Mouse (Mus musculus): ENCODE data around the gene Tardbp. TPM values are rescaled to one million over a fixed set of nuclear protein-coding genes. Genes with fewer than 3 reads are reported as not detected.

Tardbp gene
- polyA plus RNA-seq, 1 experiment from 2014 or later: 76.7 TPM

DNA sequence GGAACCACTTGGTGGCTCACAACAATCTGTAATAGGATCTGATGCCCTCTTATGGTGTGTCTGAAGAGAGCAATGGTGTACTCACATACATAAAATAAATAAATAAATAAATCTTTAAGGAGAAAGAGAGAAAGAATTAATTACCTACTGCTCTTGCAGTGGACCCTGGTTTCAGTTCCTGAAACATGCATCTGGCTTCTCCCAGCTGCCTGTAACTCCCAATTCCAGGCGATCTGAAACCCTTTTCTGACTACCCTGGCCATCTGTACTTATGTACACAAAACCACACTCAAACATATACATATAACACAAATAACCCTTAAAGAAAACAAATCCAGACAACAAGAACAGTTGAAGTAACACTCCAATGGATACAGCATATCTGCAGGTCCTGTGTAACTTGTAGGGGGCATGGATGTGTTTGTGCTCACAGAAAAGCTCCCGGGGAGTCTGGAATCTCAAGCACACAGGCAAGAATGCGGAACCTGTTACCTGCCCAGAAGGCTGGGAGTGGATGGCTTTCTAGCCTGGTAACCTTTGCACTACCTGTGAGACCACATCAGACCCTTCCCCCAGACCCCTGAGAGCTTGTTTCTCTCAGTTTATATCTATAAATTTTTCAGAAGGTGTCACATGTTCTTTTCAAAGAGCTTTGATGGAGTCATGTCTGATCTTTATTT lies 5.3 kb upstream of the Tardbp start:
- TF ChIP-seq CTCF (IDR thresholded peaks at IDR 0.05; ENCODE audit: low read depth): no peak
- TF ChIP-seq EP300 (IDR thresholded peaks at IDR 0.05; ENCODE audit: low read depth): no peak
- ATAC-seq (no peak), DNase-seq (no peak)
- H3K4me3 ChIP-seq (ENCODE audit: low read depth, low read length): no peak overlapping the region
- H3K4me1 ChIP-seq (ENCODE audit: insufficient read depth): peaks cover 3% of the 10 kb centered on the region; the same call in 1 of the 2 replicates
- 56% methylated on average over 3 of the region's 3 CpGs for WGBS (ENCODE audit: insufficient replicate concordance)
- no peaks in the 10 kb centered on the region for H3K27me3 ChIP-seq (ENCODE audit: insufficient read depth, low read length)
- H3K9me3 ChIP-seq (ENCODE audit: low read length): no peaks in the 10 kb centered on the region
- no peaks in the 10 kb centered on the region for H3K36me3 ChIP-seq (replicated peaks; ENCODE audit: insufficient read depth, low read length)
- no peak overlapping the region for H3K9ac ChIP-seq (replicated peaks)
- no peak overlapping the region for H3K27ac ChIP-seq (ENCODE audit: low read depth)
- H3K4me2 ChIP-seq (ENCODE audit: low read depth, low read length): no peak overlapping the region

DNA sequence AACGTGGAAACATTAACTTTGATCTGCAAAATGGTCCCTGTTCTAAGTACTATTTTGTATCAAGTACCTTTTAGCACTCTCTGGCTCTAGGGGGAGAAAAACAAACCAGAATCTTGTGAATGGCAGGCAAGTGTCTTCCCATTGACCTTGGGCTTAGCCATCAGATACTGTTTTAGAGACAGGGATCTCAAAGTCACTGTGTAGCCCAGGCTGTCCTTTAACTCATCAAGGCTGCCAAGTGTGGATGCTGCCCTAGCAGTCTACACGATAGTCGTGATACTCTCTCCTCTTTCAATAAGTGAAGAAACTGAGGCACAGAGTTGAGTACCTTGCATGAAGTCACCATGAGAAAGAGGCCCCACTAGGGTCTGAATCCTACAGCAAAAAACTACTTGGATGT lies 427 bp upstream of the Tardbp start:
- no peak for TF ChIP-seq EP300 (IDR thresholded peaks at IDR 0.05; ENCODE audit: low read depth)
- TF ChIP-seq CTCF (IDR thresholded peaks at IDR 0.05; ENCODE audit: low read depth): 0 out of 2 replicates have a peak, but pooled peaks have one; percentile 2
- H3K4me2 ChIP-seq (ENCODE audit: low read depth, low read length): peak overlapping the region; percentile 82
- H3K9ac ChIP-seq (replicated peaks): peak overlapping the region; percentile 99; the same call in 1 of the 2 replicates
- DNase-seq: no peak
- WGBS (ENCODE audit: insufficient replicate concordance): 62% methylated on average over 3 of the region's 3 CpGs
- peaks cover 9% of the 10 kb centered on the region for H3K4me1 ChIP-seq (ENCODE audit: insufficient read depth)
- H3K36me3 ChIP-seq (replicated peaks; ENCODE audit: insufficient read depth, low read length): peaks cover 30% of the 10 kb centered on the region
- H3K27me3 ChIP-seq (ENCODE audit: insufficient read depth, low read length): no peaks in the 10 kb centered on the region
- peak overlapping the region; percentile 87 for H3K4me3 ChIP-seq (ENCODE audit: low read depth, low read length)
- H3K27ac ChIP-seq (ENCODE audit: low read depth): 0 out of 2 replicates have a peak overlapping the region, but pooled peaks have one; percentile 99
- no peaks in the 10 kb centered on the region for H3K9me3 ChIP-seq (ENCODE audit: low read length)
- ATAC-seq: no peak

DNA sequence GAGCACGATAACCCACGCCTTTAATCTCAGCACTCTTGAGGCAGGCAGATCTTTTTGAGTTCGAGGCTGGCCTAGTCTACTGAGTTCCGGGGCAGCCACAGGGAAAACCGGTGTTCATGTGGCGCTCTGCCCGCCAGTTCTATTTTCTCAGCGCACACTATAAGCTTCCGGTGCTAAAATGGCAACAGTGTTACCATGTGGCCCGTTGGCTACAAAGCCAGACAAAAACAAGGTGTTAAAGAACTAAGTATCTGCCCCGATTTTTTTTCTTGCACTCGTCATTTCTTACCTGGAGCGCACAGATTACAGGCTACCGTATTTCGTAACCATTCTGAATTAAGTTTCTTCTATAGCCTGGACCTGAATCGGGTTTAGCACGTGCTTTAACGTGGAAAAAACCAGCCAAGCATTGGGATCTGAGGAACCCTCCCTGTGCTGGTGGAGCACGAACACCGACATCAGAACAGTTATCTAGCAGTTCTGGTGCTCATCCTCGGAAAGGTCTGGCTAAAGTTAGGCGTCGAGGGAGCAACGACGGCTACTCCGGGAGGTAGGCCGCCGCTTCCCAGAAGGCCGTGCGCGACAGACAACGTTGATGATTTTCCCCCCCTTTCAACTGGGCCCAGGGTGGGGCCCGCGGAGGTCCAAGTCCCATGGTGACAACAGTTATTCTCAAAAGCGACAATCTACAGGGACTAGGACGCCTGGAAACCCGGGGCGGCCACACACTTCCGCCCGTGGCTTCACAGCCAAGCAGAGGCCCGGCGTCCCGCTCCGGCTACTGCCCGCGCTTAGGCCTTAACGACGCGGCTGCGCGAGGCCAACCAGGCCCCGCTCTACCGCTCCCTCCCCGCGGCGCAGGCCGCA lies 830 bp downstream of the Tardbp start:
- Histone ChIP-seq H3K9me3 (ENCODE audit: low read length) (no peaks in the 10 kb centered on the region), H3K4me3 (ENCODE audit: low read depth, low read length) (peak overlapping the region; percentile 87), H3K4me1 (ENCODE audit: insufficient read depth) (peaks cover 14% of the 10 kb centered on the region), H3K9ac (replicated peaks) (peak overlapping the region; percentile 99), H3K27ac (ENCODE audit: low read depth) (peak overlapping the region; percentile 99), H3K36me3 (replicated peaks; ENCODE audit: insufficient read depth, low read length) (peaks cover 42% of the 10 kb centered on the region), H3K27me3 (ENCODE audit: insufficient read depth, low read length) (no peaks in the 10 kb centered on the region), H3K4me2 (ENCODE audit: low read depth, low read length) (peak overlapping the region; percentile 82)
- TF ChIP-seq CTCF (IDR thresholded peaks at IDR 0.05; ENCODE audit: low read depth): no peak
- no peak for TF ChIP-seq EP300 (IDR thresholded peaks at IDR 0.05; ENCODE audit: low read depth)
- peak; percentile 79 for DNase-seq
- peak; percentile 67 for ATAC-seq
- under 1% methylated on average over 53 of the region's 57 CpGs for WGBS (ENCODE audit: insufficient replicate concordance)

DNA sequence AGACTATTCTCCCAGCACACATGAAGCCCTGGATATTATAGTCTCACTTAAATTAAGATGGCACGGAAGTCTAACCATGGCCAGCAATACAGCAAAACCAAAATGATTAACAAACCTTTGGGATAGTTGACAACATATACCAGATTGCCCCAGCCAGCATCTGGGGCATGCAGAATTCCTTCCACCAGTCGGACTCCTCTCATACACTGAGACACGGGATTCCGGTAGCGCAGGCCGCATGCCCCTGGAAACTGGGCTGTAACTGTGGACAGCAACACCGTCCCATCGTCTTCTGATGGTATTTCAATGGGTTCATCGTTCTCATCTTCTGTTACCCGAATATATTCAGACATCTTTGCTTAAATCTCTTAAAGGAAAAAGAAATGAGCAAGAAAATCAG lies 1.8 kb downstream of the Tardbp start:
- 84% methylated on average over 10 of the region's 10 CpGs for WGBS (ENCODE audit: insufficient replicate concordance)
- H3K4me3 ChIP-seq (ENCODE audit: low read depth, low read length): peak overlapping the region; percentile 87
- no peaks in the 10 kb centered on the region for H3K27me3 ChIP-seq (ENCODE audit: insufficient read depth, low read length)
- DNase-seq (no peak), ATAC-seq (no peak)
- H3K9ac ChIP-seq (replicated peaks): no peak overlapping the region; the same call in 1 of the 2 replicates
- no peak overlapping the region for H3K27ac ChIP-seq (ENCODE audit: low read depth)
- peaks cover 50% of the 10 kb centered on the region for H3K36me3 ChIP-seq (replicated peaks; ENCODE audit: insufficient read depth, low read length)
- H3K4me2 ChIP-seq (ENCODE audit: low read depth, low read length): peak overlapping the region; percentile 82
- TF ChIP-seq CTCF (IDR thresholded peaks at IDR 0.05; ENCODE audit: low read depth): no peak
- TF ChIP-seq EP300 (IDR thresholded peaks at IDR 0.05; ENCODE audit: low read depth): no peak
- H3K4me1 ChIP-seq (ENCODE audit: insufficient read depth): peaks cover 17% of the 10 kb centered on the region
- H3K9me3 ChIP-seq (ENCODE audit: low read length): no peaks in the 10 kb centered on the region

DNA sequence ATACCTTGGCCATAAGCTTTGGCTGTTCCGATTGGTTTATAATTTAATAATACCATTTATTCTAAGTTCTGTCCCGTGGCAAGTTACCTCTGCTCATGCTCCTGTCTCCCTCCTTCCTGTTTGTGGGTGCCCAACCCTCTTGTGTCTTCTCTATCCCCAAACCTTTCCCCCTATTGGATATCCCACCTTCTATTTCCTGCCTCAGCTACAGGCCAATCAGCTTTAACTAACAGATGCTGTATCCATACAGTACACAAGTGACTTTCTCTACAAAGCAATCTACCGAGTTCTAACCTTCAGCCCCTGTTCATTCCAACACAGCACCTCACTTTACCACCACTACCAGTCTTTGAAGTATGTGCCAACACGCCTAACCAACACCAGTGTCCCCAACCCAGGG lies 3.2 kb downstream of the Tardbp start:
- WGBS (ENCODE audit: insufficient replicate concordance): 76% methylated on average over 4 of the region's 4 CpGs
- ATAC-seq (no peak), DNase-seq (no peak)
- TF ChIP-seq EP300 (IDR thresholded peaks at IDR 0.05; ENCODE audit: low read depth) (no peak), CTCF (IDR thresholded peaks at IDR 0.05; ENCODE audit: low read depth) (no peak)
- H3K9ac ChIP-seq (replicated peaks): no peak overlapping the region
- no peak overlapping the region for H3K4me3 ChIP-seq (ENCODE audit: low read depth, low read length)
- peaks cover 64% of the 10 kb centered on the region for H3K36me3 ChIP-seq (replicated peaks; ENCODE audit: insufficient read depth, low read length)
- no peaks in the 10 kb centered on the region for H3K9me3 ChIP-seq (ENCODE audit: low read length)
- no peak overlapping the region for H3K27ac ChIP-seq (ENCODE audit: low read depth)
- peaks cover 24% of the 10 kb centered on the region for H3K4me1 ChIP-seq (ENCODE audit: insufficient read depth)
- H3K27me3 ChIP-seq (ENCODE audit: insufficient read depth, low read length): no peaks in the 10 kb centered on the region
- 0 out of 2 replicates have a peak overlapping the region, but pooled peaks have one; percentile 82 for H3K4me2 ChIP-seq (ENCODE audit: low read depth, low read length)

DNA sequence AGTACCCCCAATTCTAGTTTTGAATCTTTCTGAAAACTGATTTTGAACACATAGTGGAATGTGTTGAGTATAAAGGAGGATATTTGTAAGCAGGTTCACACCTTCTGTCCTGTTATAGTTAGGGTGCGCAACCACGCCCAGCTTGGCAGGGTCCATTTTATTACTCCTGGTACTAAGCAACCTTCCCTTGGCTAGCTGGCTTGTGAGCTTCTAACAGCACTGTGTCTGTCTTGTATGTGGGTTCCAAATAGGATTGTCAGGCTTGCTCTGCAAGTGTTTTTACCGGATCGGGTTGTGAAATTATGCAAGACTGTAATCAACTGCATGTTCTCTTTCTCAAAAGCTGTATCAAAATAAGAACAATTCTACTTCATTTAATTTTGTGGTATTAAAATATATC lies 4.3 kb downstream of the Tardbp start:
- peaks cover 27% of the 10 kb centered on the region for H3K4me1 ChIP-seq (ENCODE audit: insufficient read depth)
- H3K4me3 ChIP-seq (ENCODE audit: low read depth, low read length): no peak overlapping the region
- no peak overlapping the region for H3K9ac ChIP-seq (replicated peaks)
- H3K9me3 ChIP-seq (ENCODE audit: low read length): no peaks in the 10 kb centered on the region
- peaks cover 70% of the 10 kb centered on the region for H3K36me3 ChIP-seq (replicated peaks; ENCODE audit: insufficient read depth, low read length)
- no peak overlapping the region for H3K27ac ChIP-seq (ENCODE audit: low read depth)
- 88% methylated on average over 4 of the region's 4 CpGs for WGBS (ENCODE audit: insufficient replicate concordance)
- ATAC-seq (no peak), DNase-seq (no peak)
- no peak overlapping the region for H3K4me2 ChIP-seq (ENCODE audit: low read depth, low read length)
- H3K27me3 ChIP-seq (ENCODE audit: insufficient read depth, low read length): no peaks in the 10 kb centered on the region
- TF ChIP-seq CTCF (IDR thresholded peaks at IDR 0.05; ENCODE audit: low read depth): no peak
- no peak for TF ChIP-seq EP300 (IDR thresholded peaks at IDR 0.05; ENCODE audit: low read depth)
